Mouse (Mus musculus) midbrain, embryonic 10.5 days (tissue): Measurements from ENCODE around the gene Ier5l. TPM values are rescaled to one million over a fixed set of nuclear protein-coding genes. Genes with fewer than 3 reads are reported as not detected.

Source experiments
- DNase-seq: peaks from one replicate; pipeline ENCODE4 v3.0.0-alpha.2; 2017; ENCODE audit warnings: low spot score
- H3K27ac ChIP-seq: fragments of 300-500 bp; sonication (generic); replicated peaks from 2 replicates; pipeline ENCODE4 v1.5.1; 2016; ENCODE audit warnings: mild to moderate bottlenecking
- H3K27me3 ChIP-seq: fragments of 300-500 bp; sonication (generic); 2 replicates; pipeline ENCODE4 v1.6.1; 2016; ENCODE audit warnings: low read depth, mild to moderate bottlenecking; ENCODE audit not compliant: poor library complexity, severe bottlenecking
- H3K36me3 ChIP-seq: fragments of 300-500 bp; sonication (generic); 2 replicates; pipeline ENCODE4 v1.6.1; 2016; ENCODE audit warnings: mild to moderate bottlenecking, moderate library complexity
- H3K4me1 ChIP-seq: fragments of 300-500 bp; sonication (generic); 2 replicates; pipeline ENCODE4 v1.6.1; 2016
- H3K4me3 ChIP-seq: fragments of 300-500 bp; sonication (generic); 2 replicates; pipeline ENCODE4 v1.5.1; 2016; ENCODE audit warnings: mild to moderate bottlenecking, moderate library complexity
- H3K9me3 ChIP-seq: fragments of 300-500 bp; sonication (generic); replicated peaks from 2 replicates; pipeline ENCODE4 v1.6.1; 2016; ENCODE audit warnings: mild to moderate bottlenecking
- WGBS: fragments of 180-500 bp; shearing (Covaris S2); methylation state at CpG from one replicate; pipeline ENCODE4 v1.1.7; 2016; 5-methylcytosine and 5-hydroxymethylcytosine counted together
- polyA plus RNA-seq: library from polyadenylated mRNA; unstranded; fragments of >200 nt; fragmentation: Nextera tagmentation; extraction: Ambion mirVana; gene quantifications from 2 replicates; pipeline ENCODE4 v1.2.1, GENCODE M21; 2016

Ier5l gene
- polyA plus RNA-seq, 1 experiment from 2014 or later = 2.3 TPM

- Histone ChIP-seq H3K27ac (no peak overlapping the region), H3K4me1 (peaks cover 22% of the 10 kb centered on the region), H3K27me3 (peaks cover 22% of the 10 kb centered on the region), H3K4me3 (no peak overlapping the region), H3K36me3 (no peaks in the 10 kb centered on the region), H3K9me3 (no peaks in the 10 kb centered on the region)
- WGBS = 74% methylated on average over 2 of the region's 2 CpGs
- DNase-seq = no peak
Observed at GRCm38 (mm10) chr2:30476241-30476640, 2.2 kb upstream of the Ier5l start.

GRCm38 (mm10) chr2:30475457-30475856, 1.4 kb upstream of the Ier5l start:
- no peak for DNase-seq
- Histone ChIP-seq H3K9me3 (no peaks in the 10 kb centered on the region), H3K4me1 (peaks cover 30% of the 10 kb centered on the region), H3K27me3 (peaks cover 22% of the 10 kb centered on the region), H3K36me3 (no peaks in the 10 kb centered on the region), H3K27ac (no peak overlapping the region), H3K4me3 (0 out of 2 replicates have a peak overlapping the region, but pooled peaks have one; percentile 97)
- WGBS = 83% methylated on average over 7 of the region's 7 CpGs

- DNase-seq = no peak
- 16% methylated on average over 4 of the region's 4 CpGs for WGBS
- Histone ChIP-seq H3K27ac (peak overlapping the region; percentile 96), H3K36me3 (no peaks in the 10 kb centered on the region), H3K27me3 (peaks cover 22% of the 10 kb centered on the region), H3K4me3 (peak overlapping the region; percentile 97), H3K9me3 (no peaks in the 10 kb centered on the region), H3K4me1 (peaks cover 36% of the 10 kb centered on the region)
Observed at GRCm38 (mm10) chr2:30474776-30475175, 757 bp upstream of the Ier5l start.

GRCm38 (mm10) chr2:30473431-30474031, 488 bp downstream of the Ier5l start:
- Histone ChIP-seq H3K4me3 (peak overlapping the region; percentile 97), H3K27ac (peak overlapping the region; percentile 96), H3K4me1 (peaks cover 49% of the 10 kb centered on the region), H3K9me3 (no peaks in the 10 kb centered on the region), H3K27me3 (peaks cover 31% of the 10 kb centered on the region), H3K36me3 (no peaks in the 10 kb centered on the region)
- DNase-seq = no peak
- WGBS = 2% methylated on average over 80 of the region's 80 CpGs

GRCm38 (mm10) chr2:30472731-30473351, 1.2 kb downstream of the Ier5l start:
- Histone ChIP-seq H3K36me3 (no peaks in the 10 kb centered on the region), H3K27ac (peak overlapping the region; percentile 96), H3K9me3 (no peaks in the 10 kb centered on the region), H3K4me3 (peak overlapping the region; percentile 97), H3K4me1 (peaks cover 52% of the 10 kb centered on the region), H3K27me3 (peaks cover 38% of the 10 kb centered on the region)
- peak; percentile 69 for DNase-seq
- under 1% methylated on average over 60 of the region's 60 CpGs for WGBS

GRCm38 (mm10) chr2:30471795-30472720, 2.0 kb downstream of the Ier5l start:
- Histone ChIP-seq H3K4me3 (peak overlapping the region; percentile 97), H3K4me1 (peaks cover 53% of the 10 kb centered on the region), H3K27me3 (peaks cover 45% of the 10 kb centered on the region), H3K36me3 (no peaks in the 10 kb centered on the region), H3K9me3 (no peaks in the 10 kb centered on the region), H3K27ac (peak overlapping the region; percentile 96)
- under 1% methylated on average over 51 of the region's 51 CpGs for WGBS
- peak; percentile 88 for DNase-seq

- DNase-seq = peak; percentile 56
- H3K4me3 ChIP-seq = peak overlapping the region; percentile 97
- H3K27ac ChIP-seq = peak overlapping the region; percentile 96
- 1% methylated on average over 7 of the region's 8 CpGs for whole genome bisulfite sequencing
- H3K9me3 ChIP-seq = no peaks in the 10 kb centered on the region
- peaks cover 41% of the 10 kb centered on the region for H3K27me3 ChIP-seq
- H3K36me3 ChIP-seq = no peaks in the 10 kb centered on the region
- H3K4me1 ChIP-seq = peaks cover 59% of the 10 kb centered on the region
Observed at GRCm38 (mm10) chr2:30471051-30471450, 3.0 kb downstream of the Ier5l start.

- WGBS = under 1% methylated on average over 46 of the region's 46 CpGs
- no peaks in the 10 kb centered on the region for H3K9me3 ChIP-seq
- peaks cover 34% of the 10 kb centered on the region for H3K27me3 ChIP-seq
- H3K4me3 ChIP-seq = peak overlapping the region; percentile 97
- no peaks in the 10 kb centered on the region for H3K36me3 ChIP-seq
- peak overlapping the region; percentile 96 for H3K27ac ChIP-seq
- peak; percentile 83 for DNase-seq
- peaks cover 59% of the 10 kb centered on the region for H3K4me1 ChIP-seq
Observed at GRCm38 (mm10) chr2:30470143-30470946, 3.7 kb downstream of the Ier5l start.

- Histone ChIP-seq H3K9me3 (no peaks in the 10 kb centered on the region), H3K4me1 (peaks cover 54% of the 10 kb centered on the region), H3K27ac (peak overlapping the region; percentile 96), H3K27me3 (peaks cover 28% of the 10 kb centered on the region), H3K36me3 (no peaks in the 10 kb centered on the region), H3K4me3 (peak overlapping the region; percentile 97)
- DNase-seq = peak; percentile 91
- 0% methylated on average over 19 of the region's 19 CpGs for WGBS
Observed at GRCm38 (mm10) chr2:30469796-30470142, 4.2 kb downstream of the Ier5l start.

- H3K27me3 ChIP-seq = peaks cover 23% of the 10 kb centered on the region
- WGBS = 46% methylated on average over 6 of the region's 6 CpGs
- H3K4me1 ChIP-seq = peaks cover 54% of the 10 kb centered on the region
- H3K9me3 ChIP-seq = no peaks in the 10 kb centered on the region
- H3K36me3 ChIP-seq = no peaks in the 10 kb centered on the region
- DNase-seq = no peak
- peak overlapping the region; percentile 97 for H3K4me3 ChIP-seq
- peak overlapping the region; percentile 96 for H3K27ac ChIP-seq
Observed at GRCm38 (mm10) chr2:30469009-30469408, 5.0 kb downstream of the Ier5l start.

- WGBS = 67% methylated on average over 4 of the region's 4 CpGs
- Histone ChIP-seq H3K36me3 (no peaks in the 10 kb centered on the region), H3K9me3 (no peaks in the 10 kb centered on the region), H3K4me3 (no peak overlapping the region), H3K27me3 (peaks cover 23% of the 10 kb centered on the region), H3K4me1 (peaks cover 60% of the 10 kb centered on the region), H3K27ac (no peak overlapping the region)
- no peak for DNase-seq
Observed at GRCm38 (mm10) chr2:30466787-30467186, 7.2 kb downstream of the Ier5l start.

GRCm38 (mm10) chr2:30464411-30464810, 9.6 kb downstream of the Ier5l start:
- Histone ChIP-seq H3K9me3 (no peaks in the 10 kb centered on the region), H3K4me3 (peak overlapping the region; percentile 33), H3K27me3 (peaks cover 23% of the 10 kb centered on the region), H3K27ac (0 out of 2 replicates have a peak overlapping the region, but pooled peaks have one; percentile 43), H3K36me3 (no peaks in the 10 kb centered on the region), H3K4me1 (peaks cover 37% of the 10 kb centered on the region)
- 70% methylated on average over 5 of the region's 5 CpGs for WGBS
- no peak for DNase-seq
